Mouse (Mus musculus): ENCODE measurements at regions not wholly inside any gene's neighbourhood (a gene's known extent, or its start where the extent isn't known, plus 50 kb on each side); places are given as distances from the start of the nearest gene placed in this dataset.
A peak's percentile ranks its signal among the peaks of the same experiment; 100 is the strongest.

GRCm38 (mm10) chr14:72862806-72863526 lies 153.2 kb upstream of the Fndc3a start:
- Histone ChIP-seq H3K27ac (ENCODE audit: insufficient read depth, low read depth, low read length) (no peak overlapping the region), H3K4me3 (ENCODE audit: insufficient read depth, low read length) (no peak overlapping the region), H3K4me1 (ENCODE audit: control insufficient read depth, insufficient read depth, low read length) (peaks cover 8% of the 10 kb centered on the region)
- TF ChIP-seq POLR2A (IDR thresholded peaks at IDR 0.05; ENCODE audit: borderline replicate concordance, low read depth, low read length) (no peak), CTCF (IDR thresholded peaks at IDR 0.05; ENCODE audit: low read depth, low read length) (no peak)

- no peaks in the 10 kb centered on the region for H3K4me1 ChIP-seq (ENCODE audit: control insufficient read depth, insufficient read depth, low read length)
- no peak overlapping the region for H3K4me3 ChIP-seq (ENCODE audit: insufficient read depth, low read length)
- TF ChIP-seq POLR2A (IDR thresholded peaks at IDR 0.05; ENCODE audit: borderline replicate concordance, low read depth, low read length) (no peak), CTCF (IDR thresholded peaks at IDR 0.05; ENCODE audit: low read depth, low read length) (no peak)
- H3K27ac ChIP-seq (ENCODE audit: insufficient read depth, low read depth, low read length): no peak overlapping the region
These were observed 144.4 kb upstream of the Fndc3a start for GRCm38 (mm10) chr14:72854226-72854625.

- no peak overlapping the region for H3K4me3 ChIP-seq (ENCODE audit: insufficient read depth, low read length)
- no peak for TF ChIP-seq POLR2A (IDR thresholded peaks at IDR 0.05; ENCODE audit: borderline replicate concordance, low read depth, low read length)
- TF ChIP-seq CTCF (IDR thresholded peaks at IDR 0.05; ENCODE audit: low read depth, low read length): no peak
- no peak overlapping the region for H3K27ac ChIP-seq (ENCODE audit: insufficient read depth, low read depth, low read length)
- H3K4me1 ChIP-seq (ENCODE audit: control insufficient read depth, insufficient read depth, low read length): no peaks in the 10 kb centered on the region
These were observed 143.3 kb upstream of the Fndc3a start for GRCm38 (mm10) chr14:72853104-72853503.

GRCm38 (mm10) chr14:72850884-72851283 lies 141.1 kb upstream of the Fndc3a start:
- Histone ChIP-seq H3K27ac (ENCODE audit: insufficient read depth, low read depth, low read length) (no peak overlapping the region), H3K4me1 (ENCODE audit: control insufficient read depth, insufficient read depth, low read length) (no peaks in the 10 kb centered on the region), H3K4me3 (ENCODE audit: insufficient read depth, low read length) (no peak overlapping the region)
- TF ChIP-seq CTCF (IDR thresholded peaks at IDR 0.05; ENCODE audit: low read depth, low read length) (no peak), POLR2A (IDR thresholded peaks at IDR 0.05; ENCODE audit: borderline replicate concordance, low read depth, low read length) (no peak)

- no peak overlapping the region for H3K4me3 ChIP-seq (ENCODE audit: insufficient read depth, low read length)
- H3K4me1 ChIP-seq (ENCODE audit: control insufficient read depth, insufficient read depth, low read length): peaks cover 13% of the 10 kb centered on the region
- no peak overlapping the region for H3K27ac ChIP-seq (ENCODE audit: insufficient read depth, low read depth, low read length)
- TF ChIP-seq CTCF (IDR thresholded peaks at IDR 0.05; ENCODE audit: low read depth, low read length) (no peak), POLR2A (IDR thresholded peaks at IDR 0.05; ENCODE audit: borderline replicate concordance, low read depth, low read length) (no peak)
These were observed 138.6 kb upstream of the Fndc3a start for GRCm38 (mm10) chr14:72848271-72848955.

- TF ChIP-seq CTCF (IDR thresholded peaks at IDR 0.05; ENCODE audit: low read depth, low read length) (no peak), POLR2A (IDR thresholded peaks at IDR 0.05; ENCODE audit: borderline replicate concordance, low read depth, low read length) (no peak)
- H3K27ac ChIP-seq (ENCODE audit: insufficient read depth, low read depth, low read length): no peak overlapping the region
- H3K4me3 ChIP-seq (ENCODE audit: insufficient read depth, low read length): no peak overlapping the region
- H3K4me1 ChIP-seq (ENCODE audit: control insufficient read depth, insufficient read depth, low read length): peaks cover 13% of the 10 kb centered on the region
These were observed 137.7 kb upstream of the Fndc3a start for GRCm38 (mm10) chr14:72847466-72847865.

- H3K27ac ChIP-seq (ENCODE audit: insufficient read depth, low read depth, low read length): no peak overlapping the region
- H3K4me3 ChIP-seq (ENCODE audit: insufficient read depth, low read length): no peak overlapping the region
- H3K4me1 ChIP-seq (ENCODE audit: control insufficient read depth, insufficient read depth, low read length): peaks cover 13% of the 10 kb centered on the region
- no peak for TF ChIP-seq POLR2A (IDR thresholded peaks at IDR 0.05; ENCODE audit: borderline replicate concordance, low read depth, low read length)
- no peak for TF ChIP-seq CTCF (IDR thresholded peaks at IDR 0.05; ENCODE audit: low read depth, low read length)
These were observed 136.0 kb upstream of the Fndc3a start for GRCm38 (mm10) chr14:72845621-72846440.

- H3K27ac ChIP-seq (ENCODE audit: insufficient read depth, low read depth, low read length): peak overlapping the region; percentile 79
These were observed 135.1 kb upstream of the Fndc3a start for GRCm38 (mm10) chr14:72844753-72845369.

GRCm38 (mm10) chr14:72841753-72842152 lies 131.9 kb upstream of the Fndc3a start:
- no peak for TF ChIP-seq CTCF (IDR thresholded peaks at IDR 0.05; ENCODE audit: low read depth, low read length)
- no peak for TF ChIP-seq POLR2A (IDR thresholded peaks at IDR 0.05; ENCODE audit: borderline replicate concordance, low read depth, low read length)
- no peak overlapping the region for H3K4me3 ChIP-seq (ENCODE audit: insufficient read depth, low read length)
- H3K4me1 ChIP-seq (ENCODE audit: control insufficient read depth, insufficient read depth, low read length): peaks cover 13% of the 10 kb centered on the region
- H3K27ac ChIP-seq (ENCODE audit: insufficient read depth, low read depth, low read length): no peak overlapping the region

More at GRCm38 (mm10) chr14:72844753-72845369, 135.1 kb upstream of the Fndc3a start:
- no peak for TF ChIP-seq CTCF (IDR thresholded peaks at IDR 0.05; ENCODE audit: low read depth, low read length)
- Histone ChIP-seq H3K4me3 (ENCODE audit: insufficient read depth, low read length) (no peak overlapping the region), H3K4me1 (ENCODE audit: control insufficient read depth, insufficient read depth, low read length) (peaks cover 13% of the 10 kb centered on the region)

Measured in bone marrow macrophage, adult 2 months (primary cell).